Mouse (Mus musculus): ENCODE data around the gene Tmem86a. TPM values are rescaled to one million over a fixed set of nuclear protein-coding genes. Genes with fewer than 3 reads are reported as not detected.

Gene Tmem86a
- total and polyA plus RNA-seq, 3 experiments, result 0.30 to 2.0 (median 0.82) TPM

GRCm38 (mm10) chr7:47003411-47004115 is 46.8 kb upstream of the Tmem86a start:
- Histone ChIP-seq H3K4me3 (replicated peaks in 1 of 3; ENCODE audit: low read depth in 2 of 3, low read length in 2 of 3, poor library complexity in 1 of 3) (no peak overlapping the region), H3K4me2 (ENCODE audit: insufficient read depth, low read depth, poor library complexity, severe bottlenecking) (no peak overlapping the region), H3K27ac (ENCODE audit: insufficient read depth, low read depth) (no peak overlapping the region), H3K9me3 (replicated peaks; ENCODE audit: low read length) (no peaks in the 10 kb centered on the region), H3K79me2 (replicated peaks; ENCODE audit: control insufficient read depth, extremely low read depth, insufficient read depth, poor library complexity, severe bottlenecking) (peaks cover 74% of the 10 kb centered on the region), H3K27me3 (replicated peaks) (no peaks in the 10 kb centered on the region), H3K36me3 (replicated peaks in 1 of 2; ENCODE audit: control insufficient read depth in 1 of 2, insufficient read depth in 1 of 2, low read length in 1 of 2) (peaks cover under 1 to 30% of the 10 kb centered on the region in 2 experiments), H3K4me1 (ENCODE audit: control insufficient read depth in 1 of 2, insufficient read depth in 2 of 2) (peaks cover 13 to 68% of the 10 kb centered on the region in 2 experiments), H3K9ac (ENCODE audit: insufficient read depth, low read depth) (no peak overlapping the region)
- dilution Hi-C loops (cut with MboI; ENCODE audit: extremely low pct_ligation_motif_present, extremely low pct_unique_long_range_greater_than_20kb, low sequenced_read_pairs), result no loop called here
- in situ Hi-C loops (cut with MboI; ENCODE audit: low pct_ligation_motif_present, low pct_unique_long_range_greater_than_20kb, low sequenced_read_pairs), result no loop called here
- no peak for DNase-seq (ENCODE audit: extremely low read depth)
- TF ChIP-seq RCOR1 (conservative IDR thresholded peaks at IDR 0.05; ENCODE audit: low read depth, low read length) (no peak), USF1 (IDR thresholded peaks at IDR 0.05; ENCODE audit: low read depth, low read length) (no peak), TBP (conservative IDR thresholded peaks at IDR 0.05; ENCODE audit: low read depth, low read length) (no peak), POLR2AphosphoS2 (IDR thresholded peaks at IDR 0.05; ENCODE audit: low read depth, low read length) (no peak), MXI1 (IDR thresholded peaks at IDR 0.05; ENCODE audit: low read depth, low read length) (no peak), NRF1 (IDR thresholded peaks at IDR 0.05; ENCODE audit: low read depth, low read length) (no peak), HCFC1 (IDR thresholded peaks at IDR 0.05; ENCODE audit: low read depth, low read length) (no peak), JUN (IDR thresholded peaks at IDR 0.05; ENCODE audit: insufficient read depth, low read depth, low read length) (no peak), GABPA (IDR thresholded peaks at IDR 0.05; ENCODE audit: insufficient replicate concordance, low read depth, low read length) (no peak), ZNF384 (IDR thresholded peaks at IDR 0.05; ENCODE audit: low read depth, low read length) (no peak), TCF12 (IDR thresholded peaks at IDR 0.05; ENCODE audit: low read depth, low read length) (no peak), USF2 (conservative IDR thresholded peaks at IDR 0.05; ENCODE audit: low read depth, low read length) (no peak), MAX (IDR thresholded peaks at IDR 0.05; ENCODE audit: low read length) (no peak), UBTF (IDR thresholded peaks at IDR 0.05; ENCODE audit: low read depth, low read length) (no peak), MAFK (IDR thresholded peaks at IDR 0.05; ENCODE audit: insufficient replicate concordance, low read length) (no peak), CTCF (conservative IDR thresholded peaks at IDR 0.05 in 1 of 2, IDR thresholded peaks at IDR 0.05 in 1 of 2; ENCODE audit: low read depth in 2 of 2, low read length in 2 of 2) (no peak), ZC3H11A (IDR thresholded peaks at IDR 0.05; ENCODE audit: low read depth, low read length) (no peak), RAD21 (IDR thresholded peaks at IDR 0.05; ENCODE audit: low read depth, low read length) (no peak)

- Histone ChIP-seq H3K27me3 (replicated peaks) (no peaks in the 10 kb centered on the region), H3K79me2 (replicated peaks; ENCODE audit: control insufficient read depth, extremely low read depth, insufficient read depth, poor library complexity, severe bottlenecking) (peaks cover 45% of the 10 kb centered on the region), H3K4me1 (ENCODE audit: control insufficient read depth in 1 of 2, insufficient read depth in 2 of 2) (peaks cover 2 to 38% of the 10 kb centered on the region in 2 experiments; a peak in 3 of 4 replicates), H3K9me3 (replicated peaks; ENCODE audit: low read length) (no peaks in the 10 kb centered on the region), H3K36me3 (replicated peaks in 1 of 2; ENCODE audit: control insufficient read depth in 1 of 2, insufficient read depth in 1 of 2, low read length in 1 of 2) (peaks cover 0 to 16% of the 10 kb centered on the region in 2 experiments), H3K9ac (ENCODE audit: insufficient read depth, low read depth) (peak overlapping the region; percentile 71), H3K4me2 (ENCODE audit: insufficient read depth, low read depth, poor library complexity, severe bottlenecking) (peak overlapping the region; percentile 93), H3K27ac (ENCODE audit: insufficient read depth, low read depth) (peak overlapping the region; percentile 52; the same call in 1 of the 2 replicates), H3K4me3 (replicated peaks in 1 of 3; ENCODE audit: low read depth in 2 of 3, low read length in 2 of 3, poor library complexity in 1 of 3) (peak overlapping the region; percentile 62 to 83 (median 76))
- in situ Hi-C loops (cut with MboI; ENCODE audit: low pct_ligation_motif_present, low pct_unique_long_range_greater_than_20kb, low sequenced_read_pairs), result loop anchor here (5.0 kb wide), 1 partner anchor 45 kb away; no protein-coding TSS in a partner anchor
- peak; percentile 67 for DNase-seq (ENCODE audit: extremely low read depth)
- dilution Hi-C loops (cut with MboI; ENCODE audit: extremely low pct_ligation_motif_present, extremely low pct_unique_long_range_greater_than_20kb, low sequenced_read_pairs), result no loop called here
- TF ChIP-seq NRF1 (IDR thresholded peaks at IDR 0.05; ENCODE audit: low read depth, low read length), result no peak
- TF ChIP-seq MYC (IDR thresholded peaks at IDR 0.05; ENCODE audit: low read depth, low read length), result 0 out of 2 replicates have a peak, but pooled peaks have one; percentile 34
- no peak for TF ChIP-seq USF1 (IDR thresholded peaks at IDR 0.05; ENCODE audit: low read depth, low read length)
- TF ChIP-seq BHLHE40 (IDR thresholded peaks at IDR 0.05; ENCODE audit: low read depth, low read length), result peak; percentile 71; the same call in 1 of the 2 replicates
- no peak for TF ChIP-seq ZNF384 (IDR thresholded peaks at IDR 0.05; ENCODE audit: low read depth, low read length)
- no peak for TF ChIP-seq GABPA (IDR thresholded peaks at IDR 0.05; ENCODE audit: insufficient replicate concordance, low read depth, low read length)
- no peak for TF ChIP-seq CHD2 (IDR thresholded peaks at IDR 0.05; ENCODE audit: low read length)
- TF ChIP-seq MAFK (IDR thresholded peaks at IDR 0.05; ENCODE audit: insufficient replicate concordance, low read length), result peak; percentile 80
- TF ChIP-seq POLR2A (IDR thresholded peaks at IDR 0.05; ENCODE audit: low read depth, low read length), result no peak
- no peak for TF ChIP-seq KAT2A (IDR thresholded peaks at IDR 0.05; ENCODE audit: insufficient replicate concordance, low read length)
- TF ChIP-seq JUND (conservative IDR thresholded peaks at IDR 0.05; ENCODE audit: low read depth, low read length), result peak; percentile 97
- TF ChIP-seq RCOR1 (conservative IDR thresholded peaks at IDR 0.05; ENCODE audit: low read depth, low read length), result peak; percentile 85; the same call in 1 of the 2 replicates
- TF ChIP-seq TCF12 (IDR thresholded peaks at IDR 0.05; ENCODE audit: low read depth, low read length), result peak; percentile 83
- TF ChIP-seq MAZ (IDR thresholded peaks at IDR 0.05; ENCODE audit: low read depth, low read length), result no peak
- TF ChIP-seq USF2 (conservative IDR thresholded peaks at IDR 0.05; ENCODE audit: low read depth, low read length), result no peak
- no peak for TF ChIP-seq E2F4 (IDR thresholded peaks at IDR 0.05; ENCODE audit: insufficient replicate concordance, low read depth, low read length)
- TF ChIP-seq SMC3 (IDR thresholded peaks at IDR 0.05; ENCODE audit: low read depth, low read length), result no peak
- TF ChIP-seq ZC3H11A (IDR thresholded peaks at IDR 0.05; ENCODE audit: low read depth, low read length), result no peak
- no peak for TF ChIP-seq ZKSCAN1 (IDR thresholded peaks at IDR 0.05; ENCODE audit: borderline replicate concordance, low read depth, low read length)
Measured at GRCm38 (mm10) chr7:47007109-47007780, 43.2 kb upstream of the Tmem86a start.

Measured in CH12.LX (cell line).